Mouse (Mus musculus) C2C12 (cell line): Measurements from ENCODE around the gene B130006D01Rik. TPM values are rescaled to one million over a fixed set of nuclear protein-coding genes. Genes with fewer than 3 reads are reported as not detected.

Source experiments
- H3K27me3 ChIP-seq: one replicate; pipeline ENCODE4 v1.6.1; 2011; ENCODE audit not compliant: control insufficient read depth, insufficient read depth, insufficient read length
- H3K36me3 ChIP-seq: one replicate; pipeline ENCODE4 v1.6.1; 2011; ENCODE audit not compliant: control insufficient read depth, insufficient read depth
- H3K4me3 ChIP-seq: one replicate; pipeline ENCODE4 v1.5.1; 2011; ENCODE audit warnings: mild to moderate bottlenecking, control low read depth; ENCODE audit not compliant: poor library complexity, insufficient read depth, severe bottlenecking
- H3K79me2 ChIP-seq: one replicate; pipeline ENCODE4 v1.6.1; 2011; ENCODE audit not compliant: control insufficient read depth, insufficient read depth
- H3K79me3 ChIP-seq: one replicate; pipeline ENCODE4 v1.6.1; 2011; ENCODE audit warnings: low read depth, control low read depth
- H3ac ChIP-seq: one replicate; pipeline ENCODE3; 2011; ENCODE audit warnings: low read depth; ENCODE audit not compliant: control insufficient read depth, insufficient read length
- CEBPB ChIP-seq: IDR thresholded peaks from one replicate; pipeline ENCODE4 v1.6.1; 2011; ENCODE audit warnings: low read depth, mild to moderate bottlenecking, control low read depth, moderate library complexity
- CTCF ChIP-seq: IDR thresholded peaks from one replicate; pipeline ENCODE4 v1.5.1; 2011; ENCODE audit not compliant: control insufficient read depth, insufficient read depth, insufficient read length
- FOSL1 ChIP-seq: IDR thresholded peaks from one replicate; pipeline ENCODE4 v1.8.0; 2011; ENCODE audit warnings: mild to moderate bottlenecking, low read length; ENCODE audit not compliant: poor library complexity, insufficient read depth, severe bottlenecking
- MAX ChIP-seq: IDR thresholded peaks from one replicate; pipeline ENCODE4 v1.6.1; 2011; ENCODE audit warnings: mild to moderate bottlenecking, control low read depth
- MYOD1 ChIP-seq: IDR thresholded peaks from one replicate; pipeline ENCODE4 v1.6.1; 2011; ENCODE audit warnings: low read depth; ENCODE audit not compliant: control insufficient read depth, insufficient read length
- MYOG ChIP-seq: IDR thresholded peaks from one replicate; pipeline ENCODE4 v1.6.1; 2011; ENCODE audit not compliant: control insufficient read depth, insufficient read length; ENCODE audit errors: extremely low read depth
- USF1 ChIP-seq: IDR thresholded peaks from one replicate; pipeline ENCODE4 v1.6.1; 2011; ENCODE audit warnings: low read depth, mild to moderate bottlenecking, control low read depth, moderate library complexity
- polyA plus RNA-seq: library from polyadenylated mRNA; unstranded; fragments of >200 nt; fragmentation: generic; extraction: Trizol; gene quantifications from one replicate; pipeline ENCODE4 v1.2.1, GENCODE M21; 2012; ENCODE audit warnings: missing spikeins

B130006D01Rik gene
- polyA plus RNA-seq, 1 experiment: 0.02 TPM

- peaks cover 8% of the 10 kb centered on the region for H3K79me2 ChIP-seq
- H3ac ChIP-seq: no peak overlapping the region
- H3K4me3 ChIP-seq: no peak overlapping the region
- H3K36me3 ChIP-seq: no peaks in the 10 kb centered on the region
- peaks cover 3% of the 10 kb centered on the region for H3K79me3 ChIP-seq
- TF ChIP-seq USF1 (no peak), MYOG (no peak), CEBPB (no peak), MYOD1 (no peak), MAX (no peak), FOSL1 (no peak), CTCF (no peak)
- H3K27me3 ChIP-seq: no peaks in the 10 kb centered on the region
These were observed 5.8 kb downstream of the B130006D01Rik start for GRCm38 (mm10) chr11:95728916-95729907.

- no peak for TF ChIP-seq CEBPB
- no peak for TF ChIP-seq MAX
- no peak for TF ChIP-seq FOSL1
- no peak for TF ChIP-seq MYOG
- no peak for TF ChIP-seq USF1
- TF ChIP-seq MYOD1: no peak
- TF ChIP-seq CTCF: no peak
- Histone ChIP-seq H3K79me2 (no peaks in the 10 kb centered on the region), H3K79me3 (no peaks in the 10 kb centered on the region), H3K36me3 (no peaks in the 10 kb centered on the region), H3K27me3 (no peaks in the 10 kb centered on the region), H3ac (no peak overlapping the region), H3K4me3 (no peak overlapping the region)
These were observed 11.1 kb downstream of the B130006D01Rik start for GRCm38 (mm10) chr11:95734485-95734884.

- H3ac ChIP-seq: no peak overlapping the region
- TF ChIP-seq FOSL1 (no peak), USF1 (no peak), MAX (no peak), MYOG (no peak), CEBPB (no peak), MYOD1 (no peak), CTCF (no peak)
- H3K36me3 ChIP-seq: no peaks in the 10 kb centered on the region
- no peaks in the 10 kb centered on the region for H3K79me3 ChIP-seq
- H3K4me3 ChIP-seq: no peak overlapping the region
- no peaks in the 10 kb centered on the region for H3K79me2 ChIP-seq
- no peaks in the 10 kb centered on the region for H3K27me3 ChIP-seq
These were observed 14.4 kb downstream of the B130006D01Rik start for GRCm38 (mm10) chr11:95737811-95738210.

- Histone ChIP-seq H3K79me3 (no peaks in the 10 kb centered on the region), H3K4me3 (no peak overlapping the region), H3ac (no peak overlapping the region), H3K36me3 (peaks cover 5% of the 10 kb centered on the region), H3K27me3 (no peaks in the 10 kb centered on the region), H3K79me2 (no peaks in the 10 kb centered on the region)
- no peak for TF ChIP-seq FOSL1
- no peak for TF ChIP-seq MAX
- no peak for TF ChIP-seq USF1
- no peak for TF ChIP-seq MYOD1
- no peak for TF ChIP-seq MYOG
- no peak for TF ChIP-seq CTCF
- TF ChIP-seq CEBPB: no peak
These were observed 21.1 kb downstream of the B130006D01Rik start for GRCm38 (mm10) chr11:95744521-95744920.

- Histone ChIP-seq H3K79me2 (no peaks in the 10 kb centered on the region), H3K27me3 (no peaks in the 10 kb centered on the region), H3K79me3 (no peaks in the 10 kb centered on the region), H3K4me3 (no peak overlapping the region), H3ac (no peak overlapping the region), H3K36me3 (peaks cover 6% of the 10 kb centered on the region)
- no peak for TF ChIP-seq MYOG
- no peak for TF ChIP-seq MYOD1
- TF ChIP-seq CEBPB: no peak
- no peak for TF ChIP-seq USF1
- no peak for TF ChIP-seq FOSL1
- TF ChIP-seq CTCF: no peak
- no peak for TF ChIP-seq MAX
These were observed 23.4 kb downstream of the B130006D01Rik start for GRCm38 (mm10) chr11:95746821-95747220.
